Mouse (Mus musculus) liver, embryonic 14.5 days (tissue): ENCODE measurements around the gene Kcnq5.

Experiments
- CTCF ChIP-seq: IDR thresholded peaks from 2 replicates; pipeline ENCODE4 v1.5.1; 2016; ENCODE audit warnings: antibody characterized with exemption, low read depth, control low read depth
- EP300 ChIP-seq: IDR thresholded peaks from 2 replicates; pipeline ENCODE4 v1.6.1; 2016; ENCODE audit warnings: antibody characterized with exemption, low read depth

DNA sequence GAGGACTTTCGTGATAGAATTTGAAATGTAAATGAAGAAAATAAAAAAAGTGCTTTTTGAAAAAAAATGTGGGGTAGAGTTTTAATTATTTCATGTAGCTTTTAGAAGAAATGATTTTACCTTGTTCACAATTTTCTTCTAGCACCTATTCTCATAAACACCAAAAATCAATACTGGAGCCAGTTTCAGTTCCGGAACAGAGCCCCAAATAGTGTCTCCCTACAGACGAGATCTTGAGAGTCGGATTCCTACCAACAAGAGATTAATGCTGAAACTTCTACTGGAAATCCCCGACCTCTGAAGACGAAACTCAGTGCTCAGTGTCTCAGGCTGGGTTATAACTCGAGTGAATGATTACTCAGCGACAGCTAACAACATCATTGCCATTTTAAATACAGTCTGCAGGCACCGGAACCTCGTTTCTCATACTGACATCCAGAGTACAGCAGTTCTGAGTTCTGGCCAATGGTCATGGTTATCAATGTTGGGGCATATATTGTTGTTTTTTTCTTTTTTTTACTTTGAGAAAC lies 441.6 kb downstream of the Kcnq5 start:
- TF ChIP-seq CTCF (no peak), EP300 (no peak)
